Mouse (Mus musculus): ENCODE measurements around the gene Rfx4.

DNA sequence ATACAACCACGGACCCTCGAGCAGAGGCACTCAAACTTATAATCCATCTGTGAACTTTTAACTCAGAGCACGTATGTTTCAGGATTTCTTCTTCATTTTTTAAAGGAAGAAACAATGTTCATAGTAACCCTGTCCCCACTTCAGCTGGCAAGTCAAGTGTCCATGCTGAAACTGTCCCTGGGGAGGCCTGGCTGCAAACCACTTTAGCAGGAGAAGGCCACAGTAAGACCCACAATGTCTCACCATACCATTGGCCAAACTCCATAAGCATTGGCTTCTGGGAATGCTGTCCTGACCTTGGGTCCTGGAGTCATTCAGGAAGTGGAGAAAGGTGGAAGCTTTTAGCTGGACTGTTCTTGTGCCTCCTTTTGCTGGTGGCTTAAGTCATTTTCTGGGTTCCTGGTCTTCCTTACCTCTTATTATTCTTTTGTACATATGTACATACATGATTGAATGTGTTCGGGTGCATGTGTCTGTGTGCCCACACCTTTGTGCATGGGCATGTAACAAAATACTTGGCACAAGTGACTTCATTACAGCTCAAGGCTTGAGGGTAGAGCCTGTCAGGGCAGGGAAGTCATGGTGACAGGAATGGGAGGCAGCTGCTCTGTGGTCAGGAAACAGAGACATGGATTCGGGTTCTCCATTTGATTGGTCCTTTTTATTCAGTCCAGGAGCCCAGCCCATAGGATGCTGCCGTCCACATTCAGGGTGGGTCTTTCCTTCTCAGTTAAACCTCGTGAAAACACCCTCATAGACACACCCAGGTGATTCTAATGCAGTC lies 61.4 kb downstream of the Rfx4 start:
- no peak for TF ChIP-seq GATA1 (IDR thresholded peaks at IDR 0.05; ENCODE audit: low read length)
- TF ChIP-seq TAL1 (IDR thresholded peaks at IDR 0.05; ENCODE audit: low read length) = no peak
